Mouse (Mus musculus) lung, postnatal 36 days (tissue): Measurements from ENCODE around the gene Clec4d.
A peak's percentile ranks its signal among the peaks of the same experiment; 100 is the strongest.
"Not testable (repeated sequence)": the region's sequence is repeated elsewhere in the genome, so short reads cannot be mapped to it uniquely, and the experiment has no call there.

Source experiments
- DNase-seq: peaks from one replicate; pipeline ENCODE4 v3.0.0; 2022; ENCODE audit warnings: mixed read lengths

The Clec4d gene

DNA sequence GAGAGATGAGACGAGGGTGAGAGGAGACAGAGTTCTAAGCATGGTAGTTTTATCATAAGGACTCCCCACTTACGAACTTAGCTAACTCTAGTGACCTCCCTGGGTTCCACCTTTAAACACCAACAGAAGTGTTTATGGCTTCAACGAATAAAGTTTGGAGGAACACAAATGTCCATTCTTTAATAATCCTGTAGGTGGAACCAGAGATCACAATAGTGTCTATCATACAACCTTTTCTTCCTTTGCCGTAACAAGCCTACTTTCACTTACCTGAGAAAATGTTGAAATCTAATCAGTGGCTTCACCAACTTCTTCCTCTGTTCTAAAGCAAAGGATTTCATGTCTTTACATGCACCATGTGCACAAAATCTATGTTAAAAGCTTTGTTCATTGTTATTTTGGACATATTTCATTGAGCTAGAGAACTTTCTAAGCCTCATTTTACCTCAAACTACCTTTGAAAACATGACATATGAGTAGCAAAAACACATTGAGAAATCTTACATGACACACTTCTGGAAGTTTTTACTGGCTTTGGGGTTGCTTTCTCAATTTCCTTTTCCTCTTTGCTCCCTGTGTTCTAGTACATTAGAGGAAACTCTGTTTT lies at the start of gene Clec4d:
Gene Clec4d (plus strand): TSS at position 557 of the 607 bp plus-strand sequence.
- DNase-seq = no peak

DNA sequence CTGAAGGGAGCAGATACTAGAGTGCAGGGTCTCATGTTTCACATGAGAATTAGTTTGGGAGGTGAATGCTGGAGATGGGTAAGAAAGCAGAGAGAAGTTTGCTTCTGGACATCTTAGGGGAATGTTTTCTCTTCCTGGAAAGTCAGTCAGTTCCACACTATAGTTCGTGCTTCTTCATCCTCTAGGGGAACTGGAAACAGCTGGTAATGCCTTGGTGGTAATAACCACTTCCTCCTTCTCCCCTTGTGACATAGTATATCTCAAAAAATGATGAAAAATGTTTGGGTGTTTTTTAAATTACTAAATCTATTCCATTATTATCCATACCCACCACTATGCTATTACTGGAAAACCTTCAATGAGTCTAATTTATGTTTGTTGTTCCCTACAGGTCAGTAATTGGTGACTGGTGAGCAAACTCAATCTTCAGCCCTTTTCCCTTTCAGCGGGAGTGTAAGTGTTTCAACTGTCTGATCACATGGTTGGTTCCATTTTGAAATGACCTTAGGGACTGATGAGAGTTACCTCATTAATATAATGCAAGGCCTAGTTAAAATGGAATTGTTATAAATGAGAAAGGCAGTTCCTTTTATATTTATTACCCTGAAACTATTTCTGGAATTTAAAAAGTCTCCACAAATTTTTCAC lies 34.3 kb upstream of the Clec4d start:
- peak; percentile 15 for DNase-seq

DNA sequence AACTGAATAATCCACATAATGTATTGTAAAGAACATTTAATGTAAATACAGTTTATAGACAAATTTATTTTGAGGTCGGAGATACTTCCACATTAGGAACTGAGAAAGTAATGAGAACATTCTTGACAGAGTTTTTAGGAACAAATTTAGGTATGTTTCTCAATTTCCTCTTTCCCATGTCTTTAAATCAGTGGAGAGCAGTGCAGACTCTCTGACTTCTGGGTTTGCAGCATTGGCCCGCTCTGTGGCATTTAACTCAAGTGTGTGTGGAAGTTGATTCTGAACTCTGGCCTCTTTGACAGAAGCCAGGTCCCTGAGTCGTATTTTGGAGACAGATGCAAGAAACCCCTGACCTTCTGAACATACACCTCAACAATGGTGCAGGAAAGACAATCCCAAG lies 32.3 kb upstream of the Clec4d start, which contains the start of gene Clec4n:
Gene Clec4n (plus strand): TSS at position 200 of the 400 bp plus-strand sequence.
- peak; percentile 43 for DNase-seq

DNA sequence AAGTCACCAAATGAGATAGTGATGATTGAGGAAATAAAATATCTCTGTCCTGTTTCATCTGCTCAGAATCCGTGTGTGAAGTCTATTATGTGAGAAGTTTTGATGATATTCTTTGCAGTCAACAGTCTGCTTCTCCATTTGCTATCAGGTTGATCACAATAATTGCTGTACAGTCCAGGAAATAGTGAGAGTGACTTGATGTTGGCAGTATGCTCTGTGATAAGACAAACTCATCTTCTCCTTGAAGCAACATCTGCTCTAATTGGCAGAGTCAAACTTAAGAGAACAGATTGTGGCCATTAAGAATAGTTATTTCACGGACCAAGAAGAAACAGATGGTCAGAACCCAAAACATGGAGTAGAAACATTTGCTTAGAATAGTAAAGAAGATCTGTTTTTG lies 30.8 kb upstream of the Clec4d start:
- DNase-seq = no peak

DNA sequence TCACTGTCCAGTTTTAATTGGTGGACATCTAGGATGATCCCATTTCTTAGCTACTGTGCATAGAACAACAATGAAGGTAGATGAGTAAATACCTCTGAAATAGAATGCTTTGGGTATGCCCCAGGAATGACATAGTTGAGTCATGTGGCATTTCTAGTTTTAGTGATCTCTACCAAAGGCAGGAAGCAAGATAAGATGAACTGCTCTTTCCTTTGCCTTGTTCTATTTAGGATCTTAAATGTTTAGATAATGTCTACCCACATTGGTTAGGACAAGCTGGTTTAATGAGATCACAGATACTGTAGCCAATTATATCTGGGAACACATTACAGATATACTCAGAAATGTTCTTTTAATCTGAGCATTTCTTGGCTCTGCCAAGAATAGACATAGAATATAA lies 24.3 kb upstream of the Clec4d start:
- DNase-seq = no peak

DNA sequence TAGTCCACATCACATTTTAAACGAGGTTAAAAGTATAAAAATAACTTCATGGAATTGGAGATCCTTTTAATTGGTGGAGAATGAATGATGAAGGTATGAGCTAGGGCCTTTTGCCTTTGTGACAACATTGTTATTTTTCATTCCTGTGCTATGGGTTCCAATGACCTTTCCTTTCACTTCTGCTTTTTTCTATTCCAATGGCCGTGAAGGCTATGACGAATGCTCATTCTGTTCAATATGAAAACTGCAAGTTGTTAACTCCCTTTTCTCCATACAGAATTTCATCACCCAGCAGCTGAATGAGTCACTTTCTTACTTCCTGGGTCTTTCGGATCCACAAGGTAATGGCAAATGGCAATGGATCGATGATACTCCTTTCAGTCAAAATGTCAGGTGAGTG lies 17.7 kb upstream of the Clec4d start:
- peak; percentile 7 for DNase-seq

DNA sequence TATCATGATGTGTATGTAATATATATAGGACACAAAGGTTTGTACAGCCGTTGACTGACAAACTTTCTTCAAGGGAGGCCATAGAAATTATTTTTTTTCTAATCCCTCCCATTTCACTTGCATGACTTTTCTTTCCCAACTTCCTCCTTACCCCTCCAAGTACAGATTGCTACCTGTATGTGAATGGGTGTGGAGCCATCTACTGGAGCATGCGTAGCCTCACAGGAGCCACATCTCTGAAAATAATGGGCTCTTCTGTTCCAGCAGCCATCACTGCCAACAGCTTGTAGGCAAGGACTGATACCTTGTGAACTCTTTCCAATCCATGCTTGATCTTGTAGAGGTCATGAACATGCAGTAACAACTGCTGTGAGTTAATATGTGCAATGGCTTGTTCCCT lies 13.0 kb upstream of the Clec4d start:
- DNase-seq = not testable (repeated sequence)

DNA sequence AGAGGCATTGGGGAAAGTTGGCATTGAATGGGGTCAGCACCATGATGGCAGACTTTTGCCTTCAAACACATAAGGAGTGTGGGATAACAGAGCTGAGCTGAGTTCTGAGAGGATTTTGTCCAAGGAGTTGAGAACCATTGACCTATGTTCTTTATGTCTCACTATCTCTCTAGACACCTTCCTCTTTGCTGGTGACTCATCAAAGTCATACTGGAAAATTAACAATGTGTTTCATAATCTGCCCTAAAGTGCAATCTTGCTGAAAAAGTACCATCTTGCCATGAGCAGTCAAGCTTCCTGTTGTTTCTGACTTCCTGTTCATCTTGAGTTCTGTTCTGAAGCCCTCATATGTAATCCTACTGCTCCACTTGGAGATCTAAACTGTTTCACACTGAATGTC lies 9.2 kb upstream of the Clec4d start:
- DNase-seq = peak; percentile 31

DNA sequence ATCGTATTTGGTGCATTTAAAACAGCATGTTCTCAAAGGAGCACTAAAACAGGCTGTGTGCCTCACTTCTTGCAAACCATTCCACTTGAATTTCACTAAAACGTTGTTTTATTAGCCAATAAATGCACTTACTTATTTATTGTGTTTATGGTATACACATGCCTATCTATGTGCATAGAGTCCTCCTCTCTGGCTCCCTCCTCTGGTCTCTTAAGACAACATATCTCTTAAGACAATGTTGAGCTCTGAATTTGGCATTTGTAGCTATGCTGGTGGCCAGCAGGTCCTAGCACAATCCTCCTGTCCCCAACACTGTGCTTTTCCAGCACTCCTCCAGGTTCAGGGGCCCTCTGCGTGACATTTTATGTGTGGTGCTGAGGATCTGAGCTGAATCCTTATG lies 3.0 kb upstream of the Clec4d start:
- no peak for DNase-seq

DNA sequence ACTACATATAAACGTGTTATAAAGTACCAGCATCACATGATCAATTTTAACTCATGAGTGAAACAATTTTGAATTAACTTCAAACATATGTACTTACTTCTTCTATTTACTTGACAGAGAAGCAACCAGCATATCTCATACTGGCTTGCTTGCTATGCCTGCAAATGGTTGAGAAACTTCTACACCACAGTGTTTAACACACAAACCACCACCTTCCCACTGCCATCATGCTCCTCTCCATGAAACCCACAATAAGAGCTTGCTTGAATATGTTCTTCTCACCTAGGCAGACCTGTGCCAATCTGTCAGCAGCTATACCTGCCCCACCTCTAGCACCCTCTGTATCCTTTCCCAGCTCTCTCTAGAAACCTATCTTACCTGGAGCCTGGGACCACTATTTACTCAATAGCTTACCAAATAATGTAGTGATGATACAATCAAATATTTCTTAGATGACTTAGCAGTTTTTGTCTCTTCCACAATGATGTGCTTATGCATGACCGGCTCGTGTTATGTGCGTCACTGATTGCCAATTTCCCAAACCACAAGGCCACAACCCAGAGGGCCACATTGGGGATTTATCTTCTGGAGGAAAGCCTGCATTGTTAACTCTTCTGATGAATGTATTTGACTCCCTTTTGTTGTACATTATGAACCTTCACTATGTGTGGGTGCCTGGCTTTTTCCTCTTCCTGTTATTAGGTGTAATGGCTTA lies 1.9 kb upstream of the Clec4d start:
- peak; percentile 10 for DNase-seq

DNA sequence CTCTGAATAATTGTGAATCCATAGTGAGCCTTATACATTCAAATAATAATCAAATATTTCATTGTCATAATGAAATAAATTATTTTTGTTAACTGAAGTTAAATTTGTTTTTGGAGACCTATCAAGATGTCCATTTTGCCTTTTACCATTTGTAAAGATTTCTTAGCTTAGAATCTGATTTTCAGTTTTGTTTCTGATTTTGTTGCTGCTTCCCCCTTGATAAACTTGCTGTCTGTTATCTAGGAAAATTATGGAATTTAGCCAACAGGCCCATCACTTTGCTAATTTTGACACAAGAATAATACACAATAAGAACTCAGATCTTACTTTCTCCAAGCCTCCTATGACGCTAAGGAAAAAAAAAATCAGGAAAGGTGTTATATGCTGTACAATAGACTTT lies 1.0 kb upstream of the Clec4d start:
- no peak for DNase-seq

DNA sequence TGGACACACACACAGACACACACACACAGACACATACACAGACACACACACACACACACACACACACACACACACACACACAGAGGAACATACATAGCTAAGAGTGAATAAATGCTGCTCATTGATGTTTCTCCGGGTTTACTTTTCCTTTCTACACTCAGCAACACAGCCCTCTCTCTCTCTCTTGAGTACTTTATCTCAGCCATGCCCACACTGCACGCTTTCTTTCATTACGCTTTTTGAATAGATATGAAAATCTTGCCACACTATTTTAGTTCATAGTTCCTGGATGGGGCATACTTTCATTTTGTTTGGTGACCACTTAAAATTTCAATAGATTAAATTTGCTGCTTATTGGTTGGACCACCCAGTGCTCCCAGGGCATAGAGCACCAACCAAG lies 2.3 kb downstream of the Clec4d start:
- DNase-seq = no peak

DNA sequence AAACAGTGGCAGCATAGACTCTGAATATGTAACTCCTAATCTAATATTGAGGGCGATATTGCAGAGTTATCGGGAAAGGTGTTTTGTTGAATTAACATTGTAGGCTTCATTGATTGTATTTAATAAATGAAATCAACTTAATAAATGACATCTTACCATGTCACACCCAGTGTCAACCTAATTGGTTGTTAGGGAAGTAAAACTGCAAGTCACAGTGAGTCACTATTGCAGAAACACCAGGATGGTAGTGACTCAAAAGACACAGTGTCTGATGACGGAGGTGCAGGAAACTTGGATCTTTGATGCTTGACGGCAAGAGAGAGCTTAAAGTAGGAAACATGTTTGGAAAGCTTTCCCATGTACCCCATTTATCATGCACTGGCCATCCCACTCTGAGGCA lies 3.9 kb downstream of the Clec4d start:
- DNase-seq = peak; percentile 48

DNA sequence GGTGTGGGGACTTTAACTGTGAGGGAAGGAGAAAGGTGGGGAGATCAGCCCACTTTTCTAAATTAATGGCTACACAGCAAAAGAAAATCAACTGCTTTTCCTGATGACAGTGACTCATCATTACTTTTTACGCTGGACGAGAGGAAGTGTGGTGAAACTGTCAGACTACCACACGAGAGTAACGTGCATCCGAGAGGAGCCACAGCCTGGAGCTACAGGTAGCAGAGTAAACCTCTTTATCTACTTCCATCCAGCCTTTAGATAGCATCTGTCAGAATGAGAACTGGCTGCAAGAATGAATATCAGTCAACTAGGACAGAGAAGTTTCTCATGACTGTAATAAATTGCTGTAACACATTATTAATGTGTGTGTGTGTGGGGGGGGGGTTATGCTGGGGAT lies 5.0 kb downstream of the Clec4d start:
- DNase-seq = no peak

DNA sequence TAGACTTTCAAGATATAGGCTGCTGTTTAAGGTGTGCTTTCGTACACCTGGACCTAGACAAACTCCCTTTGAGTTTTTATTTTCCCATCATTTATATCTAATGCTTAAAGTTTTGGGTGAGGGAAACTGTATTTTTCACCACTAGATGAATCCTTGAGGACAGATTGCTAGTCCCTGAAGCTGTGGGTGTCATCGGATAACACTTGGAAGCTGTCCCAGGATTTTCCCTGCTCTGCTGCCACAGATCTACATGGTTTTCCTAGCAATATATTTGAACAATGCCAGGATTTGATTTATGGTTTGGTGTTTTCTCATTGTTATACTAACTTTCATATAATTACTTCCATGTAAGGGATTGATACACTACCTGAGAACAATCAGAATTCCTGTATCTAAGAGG lies 17.5 kb downstream of the Clec4d start:
- no peak for DNase-seq

DNA sequence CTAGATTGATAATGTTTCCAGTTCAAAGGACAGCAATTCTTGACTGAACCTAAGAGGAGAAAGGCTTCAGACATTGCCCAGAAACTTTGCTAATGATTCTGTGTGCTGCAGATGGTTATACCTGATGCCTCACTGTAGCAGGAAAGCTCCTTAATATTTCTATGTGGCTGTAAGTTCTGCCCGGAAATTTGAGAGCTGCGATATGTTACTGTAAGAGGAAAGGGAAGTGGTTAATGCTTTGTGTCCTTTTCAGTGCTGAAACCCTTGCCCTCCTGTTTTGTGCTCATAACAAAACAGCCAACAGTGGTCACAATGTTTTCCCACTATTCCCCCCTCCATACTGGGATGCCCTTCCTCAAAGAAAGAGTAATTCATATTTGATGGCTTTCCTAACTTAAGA lies 24.4 kb downstream of the Clec4d start:
- no peak for DNase-seq

DNA sequence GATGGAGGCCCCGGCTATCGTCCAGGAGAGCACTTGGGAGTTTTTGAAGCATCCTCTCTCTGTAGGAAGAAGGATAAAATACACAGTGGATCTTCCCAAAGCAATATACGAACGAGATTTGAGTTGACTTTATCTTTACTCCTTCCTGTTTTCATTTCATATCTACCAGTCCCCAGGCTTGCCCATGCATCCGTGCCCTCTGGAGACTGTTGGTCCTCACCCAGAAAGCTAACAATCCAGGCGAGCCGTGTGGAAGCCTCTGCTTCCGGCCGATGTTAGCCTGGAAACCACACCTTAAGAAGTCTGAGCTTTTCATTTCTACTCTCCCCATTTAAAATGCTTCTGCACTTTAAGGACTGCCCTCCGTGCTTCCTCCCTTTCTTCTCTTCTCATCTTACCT lies 27.0 kb downstream of the Clec4d start:
- no peak for DNase-seq

DNA sequence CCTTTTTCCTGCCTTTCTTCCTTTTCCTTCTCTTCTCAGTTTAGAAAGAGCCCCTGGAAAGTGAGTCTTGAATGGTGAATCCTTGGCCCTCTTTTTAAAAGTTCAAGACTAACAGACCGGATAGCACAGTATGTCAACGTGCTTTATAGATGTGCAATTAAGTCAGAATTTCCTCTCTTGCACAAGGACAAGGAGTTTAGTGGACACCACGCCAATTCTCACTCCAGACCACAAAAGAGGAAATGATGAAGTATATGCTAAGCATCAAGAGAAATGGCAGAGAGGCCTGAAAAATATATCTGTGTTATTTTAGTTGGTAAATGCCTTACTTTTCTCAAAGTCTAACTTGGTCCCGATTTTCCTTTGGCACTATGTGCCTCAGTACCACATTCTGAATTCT lies 27.8 kb downstream of the Clec4d start, which contains the start of gene Clec4e:
Gene Clec4e (minus strand): TSS at position 118 of the 400 bp plus-strand sequence.
- peak; percentile 15 for DNase-seq

DNA sequence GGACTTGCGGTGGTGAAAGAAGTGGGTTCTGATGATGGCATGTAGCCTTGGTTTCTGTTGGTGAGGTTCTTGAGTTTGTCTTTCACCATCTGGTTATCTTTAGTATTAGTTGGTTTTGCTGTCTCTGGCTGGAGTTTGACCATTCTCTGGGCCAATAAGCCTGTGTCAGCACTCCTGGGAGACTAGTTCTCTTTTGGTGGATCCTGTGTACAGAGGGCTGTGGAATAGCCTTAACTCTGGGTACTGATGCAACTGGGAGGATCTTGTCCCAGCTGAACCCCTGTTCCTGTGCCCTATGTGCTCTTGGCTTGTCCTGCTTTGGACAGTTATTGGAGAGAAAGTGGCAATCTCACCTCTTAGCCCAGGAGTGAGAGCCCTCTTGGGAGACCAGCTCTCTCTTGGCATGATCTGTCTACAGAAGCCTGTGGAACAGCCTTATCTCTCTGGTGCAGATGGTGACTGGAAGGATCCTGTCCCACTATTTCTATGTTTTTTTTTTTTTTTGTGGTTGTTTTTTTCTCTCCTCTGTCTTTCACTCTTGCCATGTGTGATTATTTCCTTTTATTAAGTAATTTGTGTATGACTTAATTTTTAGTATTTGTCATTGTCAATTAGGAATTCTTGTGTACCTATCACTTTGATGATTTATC lies 31.0 kb downstream of the Clec4d start:
- no peak for DNase-seq

DNA sequence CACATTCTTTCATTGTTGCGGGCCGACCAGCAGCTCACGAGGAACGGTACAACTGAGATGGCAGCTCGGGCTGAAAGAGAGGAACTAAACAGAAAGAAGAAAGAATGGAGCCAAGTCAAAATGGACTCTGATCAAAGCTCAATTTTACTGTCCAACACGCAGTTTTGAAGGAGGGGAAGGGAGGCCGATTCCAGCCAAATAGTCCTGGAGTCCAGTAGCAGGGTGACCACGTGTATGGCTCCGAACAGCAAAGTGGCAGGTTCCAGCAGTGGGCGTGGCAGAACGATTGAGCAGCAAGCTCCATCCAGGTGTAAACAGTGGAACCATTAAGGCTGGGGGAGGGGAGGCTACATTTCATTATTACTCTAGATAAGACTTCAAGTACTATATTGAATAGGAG lies 31.6 kb downstream of the Clec4d start:
- not testable (repeated sequence) for DNase-seq

DNA sequence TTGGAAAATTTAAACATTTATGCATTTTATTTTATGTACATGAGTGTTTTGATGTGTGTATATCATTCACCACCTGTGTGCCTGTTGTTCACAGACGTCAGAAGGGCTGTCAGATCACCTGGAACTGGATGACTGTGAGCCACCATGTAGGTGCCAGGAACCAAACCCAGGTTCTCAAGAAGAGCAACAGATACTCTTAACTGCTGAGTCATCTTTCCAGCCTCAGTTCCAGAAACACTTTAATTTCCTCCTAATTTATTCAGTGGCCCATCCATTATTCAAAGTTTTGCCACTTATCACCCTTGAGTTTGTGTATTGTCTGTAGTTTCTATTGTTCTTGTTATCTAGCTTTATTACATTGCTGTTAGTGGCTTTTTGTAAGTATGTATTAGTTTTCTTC lies 34.8 kb downstream of the Clec4d start:
- DNase-seq = no peak

DNA sequence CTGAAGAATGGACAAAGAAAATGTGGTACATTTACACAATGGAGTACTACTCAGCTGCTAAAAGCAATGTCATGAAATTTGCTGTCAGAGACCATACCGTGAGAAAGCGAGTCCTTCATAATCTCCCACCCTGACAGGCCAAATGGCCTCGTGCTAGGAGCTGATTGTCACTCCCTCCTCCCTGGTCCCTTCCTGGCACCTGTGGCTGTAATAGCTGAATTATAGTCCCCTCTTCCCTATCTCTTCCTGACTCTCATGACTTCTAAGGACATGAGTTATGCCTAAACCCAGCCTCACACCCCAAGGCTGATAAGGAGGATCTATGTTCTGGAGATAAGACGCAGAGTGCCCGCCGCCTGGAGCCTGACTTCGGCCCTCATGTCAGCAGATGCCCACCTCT lies 44.4 kb downstream of the Clec4d start:
- not testable (repeated sequence) for DNase-seq

DNA sequence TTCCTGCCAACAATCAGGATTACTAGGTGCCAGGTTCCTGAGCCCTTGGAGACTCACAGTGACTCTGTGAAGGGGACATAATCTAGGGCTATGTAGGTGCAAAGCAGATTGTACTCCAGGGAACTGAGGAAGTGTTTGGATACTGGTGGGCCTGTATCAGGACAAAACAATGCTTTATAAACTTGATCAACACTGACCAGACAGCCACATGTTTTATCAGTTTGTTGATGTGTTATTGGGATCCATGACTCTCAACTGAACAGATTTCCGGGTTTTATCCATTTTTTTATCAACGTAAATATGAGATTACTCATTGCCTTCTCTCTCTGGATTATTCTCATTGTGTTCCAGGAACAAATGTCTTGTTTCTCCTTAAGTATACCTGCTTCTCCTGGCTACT lies 46.1 kb downstream of the Clec4d start, which contains the start of gene Vmn2r19:
Gene Vmn2r19 (plus strand): TSS at position 301 of the 400 bp plus-strand sequence.
- no peak for DNase-seq
